Mouse (Mus musculus) frontal cortex, adult 2 months (tissue): ENCODE results near the gene Pex26. TPM values are rescaled to one million over a fixed set of nuclear protein-coding genes. Genes with fewer than 3 reads are reported as not detected.

ENCODE experiments used
- DNase-seq, 2 experiments: peaks; one replicate each; pipeline ENCODE4 v3.0.0; 2022; ENCODE audit warnings: low spot score in 1 of 2; ENCODE audit errors: extremely low spot score in 1 of 2
- polyA plus RNA-seq: library from polyadenylated mRNA; depleted of rRNA; stranded (reverse); fragments of >200 nt; gene quantifications from 2 replicates; pipeline ENCODE4 v1.2.3, GENCODE M21; 2012; rRNA removed

Gene Pex26
- 13.7 and 14.0 TPM in 2 replicates for polyA plus RNA-seq

DNA sequence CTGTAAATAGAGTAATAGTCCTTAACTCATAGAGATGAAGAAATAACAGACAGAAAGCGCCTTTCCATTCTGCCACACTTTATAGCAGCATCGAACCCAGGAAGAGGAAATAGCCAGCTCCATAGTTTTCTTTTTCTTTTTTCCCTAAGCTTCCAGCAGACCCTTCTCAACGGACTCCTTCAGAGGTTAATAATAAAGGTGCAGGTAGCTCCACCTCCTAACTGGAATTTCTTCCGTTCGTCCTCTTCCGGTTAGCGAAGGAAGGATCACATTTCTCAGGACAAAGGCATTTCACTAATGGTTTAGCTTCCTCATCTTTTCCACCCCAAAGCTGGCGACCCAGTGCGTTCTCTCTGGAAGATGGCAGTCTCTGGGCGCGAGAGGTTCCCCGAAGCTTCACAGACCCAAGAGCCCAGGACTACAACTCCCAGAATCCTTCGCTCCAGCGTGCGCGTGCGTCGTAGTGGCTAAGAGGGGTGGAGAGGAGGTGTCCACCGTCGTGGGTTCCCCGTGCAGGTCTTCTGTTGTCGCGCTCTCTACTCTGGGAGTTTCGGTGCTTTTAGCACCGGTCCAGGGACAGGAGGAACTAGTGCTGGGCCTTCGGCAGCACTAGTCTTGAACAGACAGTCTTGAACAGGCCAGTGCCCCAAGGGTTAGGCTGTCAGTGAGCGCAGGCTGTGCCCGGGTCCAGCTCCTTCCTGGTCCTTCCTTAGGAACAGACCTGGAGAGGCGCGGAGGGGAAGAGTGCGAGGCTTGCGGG lies at the start of gene Pex26:
Gene Pex26, plus strand, starts transcription at position 254 of the 760 bp plus-strand sequence.
- DNase-seq, result peak; percentile 88 to 94

DNA sequence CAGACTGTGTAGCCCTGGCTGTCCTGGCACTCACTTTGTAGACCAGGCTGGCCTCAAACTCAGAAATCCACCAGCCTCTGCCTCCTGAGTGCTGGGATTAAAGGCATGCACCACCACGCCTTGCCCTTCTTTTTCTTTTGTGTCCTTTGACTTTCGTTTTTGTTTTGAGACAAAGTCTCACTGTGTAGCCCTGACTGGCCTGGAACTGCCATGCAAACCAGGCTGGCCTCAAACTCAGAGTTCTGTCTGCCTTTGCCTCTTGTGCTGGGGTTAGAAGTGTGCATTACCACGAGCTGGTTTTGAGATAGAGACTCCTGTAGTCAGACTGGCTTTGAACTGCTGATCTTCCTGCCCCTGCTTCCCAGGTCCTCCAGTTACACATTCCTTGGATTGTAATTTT lies 49.2 kb upstream of the Pex26 start:
- DNase-seq, result no peak

DNA sequence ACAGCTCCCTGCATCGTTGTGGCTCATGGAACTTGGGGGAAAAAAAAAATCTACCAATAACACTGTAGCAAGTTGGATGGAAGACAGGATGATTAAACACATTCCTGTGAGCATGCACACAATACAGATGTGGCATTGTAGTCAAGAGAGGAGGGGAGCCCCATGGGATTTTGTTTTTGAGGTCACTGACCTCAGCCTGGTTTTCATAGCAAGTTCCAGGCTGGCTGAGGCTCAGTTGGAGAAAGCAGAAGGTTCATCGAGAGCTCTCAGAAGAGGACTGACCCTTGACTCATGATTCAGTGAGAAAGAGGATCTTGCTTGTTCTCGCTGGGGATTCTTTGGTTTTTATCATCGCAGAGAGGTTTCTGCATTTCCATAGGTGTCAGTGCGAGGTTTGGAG lies 48.6 kb upstream of the Pex26 start:
- DNase-seq, result no peak

DNA sequence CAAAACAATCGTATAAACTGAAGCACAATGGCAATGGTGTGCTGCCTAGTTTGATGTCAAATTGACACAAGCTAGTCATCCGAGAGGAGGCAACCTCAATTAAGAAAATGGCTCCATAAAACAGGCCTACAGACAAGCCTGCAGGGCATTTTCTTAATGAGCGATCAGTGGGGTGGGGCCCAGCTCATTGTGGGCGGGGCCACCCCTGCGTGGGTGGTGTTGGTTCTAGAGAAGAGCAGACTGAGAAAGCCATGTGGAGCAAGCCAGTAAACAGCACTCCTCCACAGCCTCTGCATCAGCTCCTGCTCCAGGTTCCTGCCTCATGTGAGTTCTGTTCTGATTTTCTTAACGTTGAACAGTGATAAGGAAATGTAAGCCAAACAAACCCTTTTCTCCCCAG lies 46.2 kb upstream of the Pex26 start:
- DNase-seq, result no peak

DNA sequence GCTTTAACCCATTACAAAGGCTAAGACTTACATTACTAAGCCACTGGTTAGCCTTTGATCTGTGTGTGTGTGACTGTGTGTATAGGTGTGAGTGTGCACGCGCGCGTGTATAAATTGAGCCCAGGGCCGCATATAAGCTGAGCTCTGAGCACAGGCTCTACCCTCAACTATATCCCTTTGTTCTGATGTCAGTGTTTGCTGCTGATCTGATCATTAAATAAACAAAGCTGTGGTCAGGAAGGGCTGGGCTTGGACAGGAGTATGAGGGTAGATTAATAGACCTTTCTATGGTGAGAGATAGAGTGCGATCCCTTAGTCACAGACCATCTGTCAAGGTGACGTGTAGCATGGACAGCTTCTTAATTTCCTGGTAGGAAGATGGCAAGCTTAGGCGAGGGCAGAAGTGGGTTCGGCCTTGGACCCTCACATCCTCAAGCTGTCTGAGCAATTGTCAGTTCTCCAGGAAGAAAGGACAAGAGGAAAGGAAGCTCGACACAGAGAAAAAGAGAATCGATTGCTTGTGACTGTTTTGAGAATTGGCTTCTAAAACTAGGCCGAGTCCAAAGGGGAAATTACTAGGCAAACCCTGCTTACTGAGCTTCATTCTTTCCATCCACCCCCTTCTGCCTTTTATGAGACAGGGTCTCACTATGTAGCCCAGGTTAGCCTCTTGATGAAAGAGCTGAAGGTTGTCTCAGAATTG lies 45.0 kb upstream of the Pex26 start:
- DNase-seq, result no peak

DNA sequence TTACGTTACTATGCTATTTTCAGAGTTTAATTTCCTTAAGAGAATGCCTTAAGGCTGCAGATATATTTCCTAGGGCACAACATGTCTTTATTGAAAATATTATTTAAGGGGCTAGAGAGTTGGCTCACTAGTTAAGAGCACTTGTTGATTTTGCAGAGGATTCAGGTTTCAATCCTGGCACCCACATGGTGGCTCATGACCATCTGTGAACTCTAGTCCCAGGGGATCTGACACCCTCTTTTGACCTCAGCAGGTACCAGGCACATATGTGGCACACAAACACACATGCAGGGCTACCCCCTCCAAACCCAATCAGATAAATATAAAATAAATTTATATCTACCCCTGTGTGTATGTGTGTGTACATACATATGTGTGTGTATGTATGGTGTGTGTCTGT lies 44.2 kb upstream of the Pex26 start:
- no peak for DNase-seq

DNA sequence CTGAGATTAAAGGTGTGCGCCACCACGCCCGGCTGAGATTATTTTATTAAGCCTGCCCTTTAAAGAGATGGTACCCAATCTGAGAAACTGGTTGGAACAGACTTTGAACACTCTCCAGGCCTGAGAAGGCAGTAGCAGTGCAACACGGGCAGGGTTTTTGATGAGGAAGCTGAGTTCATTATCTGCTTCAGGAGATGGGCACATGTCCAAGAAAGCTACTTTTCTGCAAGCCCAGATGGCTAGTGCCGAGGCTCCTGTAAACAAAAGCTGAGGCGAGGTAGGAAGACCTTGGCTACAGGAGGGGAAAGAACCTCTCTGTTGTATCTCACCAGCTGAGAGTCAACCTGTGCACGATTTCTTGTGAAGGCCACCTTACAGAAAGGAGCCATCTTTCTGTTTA lies 41.2 kb upstream of the Pex26 start:
- no peak for DNase-seq

DNA sequence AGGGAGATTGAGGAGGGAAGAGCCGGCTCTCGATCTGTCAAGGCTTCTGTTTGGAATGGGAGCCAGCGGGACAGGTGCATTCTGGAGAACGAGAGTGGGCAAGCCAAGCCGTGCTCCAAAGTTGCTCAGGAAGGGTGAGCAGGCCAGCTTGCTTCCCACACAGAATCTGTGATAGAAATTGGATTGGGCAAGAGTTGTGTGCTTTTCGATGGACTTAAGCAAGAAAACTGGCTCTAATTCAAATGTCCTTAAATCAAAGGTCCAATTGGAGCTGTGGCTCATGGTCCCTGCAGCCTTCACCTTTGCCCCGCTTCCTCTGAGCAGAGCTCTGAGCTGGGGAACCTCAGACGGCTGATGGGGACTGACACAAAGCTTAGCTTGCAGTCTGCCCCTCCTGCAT lies 40.0 kb upstream of the Pex26 start:
- no peak for DNase-seq

DNA sequence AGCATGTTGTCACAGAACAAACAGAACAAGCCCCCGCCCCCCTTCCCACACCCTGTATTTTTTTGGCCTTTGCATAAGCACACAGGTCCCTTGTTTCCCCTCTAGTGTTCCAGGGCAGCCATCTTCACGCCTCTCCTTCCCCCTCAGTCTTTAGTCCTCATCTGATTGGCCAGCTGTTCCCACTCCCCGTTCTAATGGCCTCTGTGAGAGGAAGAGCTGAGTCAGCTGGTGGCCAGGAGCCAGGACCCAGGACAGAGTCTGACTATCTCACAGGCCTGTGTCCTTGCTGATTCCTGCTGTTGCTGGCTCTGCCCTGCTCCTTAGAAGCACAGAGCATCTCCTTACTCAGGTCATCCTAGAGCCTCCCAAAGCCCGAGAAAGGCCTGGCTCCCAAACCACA lies 39.4 kb upstream of the Pex26 start:
- DNase-seq, result no peak

DNA sequence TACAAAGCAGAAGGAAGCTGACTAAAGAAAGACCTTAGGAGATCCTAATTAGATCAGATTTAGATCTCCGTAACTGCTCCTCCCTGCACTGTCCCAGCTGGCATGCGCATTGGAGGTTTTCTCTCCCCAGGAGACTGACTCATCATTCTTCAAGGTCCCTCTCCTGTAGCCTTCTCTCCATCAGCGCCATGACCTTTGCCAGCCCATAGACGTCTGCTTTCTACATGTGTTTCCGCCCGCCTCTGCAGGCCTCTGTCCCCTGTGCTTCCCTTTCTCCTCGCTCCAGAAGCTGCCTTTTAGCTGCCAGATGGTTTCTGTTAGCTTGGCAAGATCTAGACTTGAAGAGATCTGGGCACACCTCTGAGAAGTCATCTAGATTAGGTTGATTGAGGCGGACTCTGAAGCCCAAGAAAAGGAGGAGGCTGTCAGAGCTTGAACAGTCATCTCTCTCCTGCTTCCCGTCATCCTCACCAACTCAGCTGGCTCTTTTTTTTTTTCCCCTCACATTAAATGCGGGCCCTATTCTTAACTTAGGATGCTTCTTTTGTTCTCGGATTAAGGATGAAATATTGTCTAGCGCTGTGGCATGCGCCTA lies 38.4 kb upstream of the Pex26 start:
- DNase-seq, result no peak

DNA sequence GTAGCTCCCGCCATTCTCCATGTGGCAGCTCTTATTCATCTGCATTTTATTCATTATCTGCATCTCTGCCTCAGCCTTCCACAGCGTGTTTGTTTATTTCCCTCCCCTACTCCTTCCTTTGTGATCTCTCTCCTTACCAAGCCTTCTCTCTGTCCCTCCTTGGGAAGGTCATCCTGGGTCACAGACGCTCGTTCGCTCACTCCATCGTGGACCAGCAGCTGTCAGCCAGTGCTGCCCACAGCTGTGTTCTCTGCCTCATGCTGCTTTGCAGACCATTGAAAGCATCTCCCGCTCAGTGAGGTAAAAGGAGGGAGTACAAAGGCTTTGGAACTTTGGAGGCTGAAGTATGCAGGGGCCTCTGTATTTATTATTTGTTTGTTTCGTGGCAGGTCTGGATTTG lies 37.6 kb upstream of the Pex26 start:
- DNase-seq, result no peak

DNA sequence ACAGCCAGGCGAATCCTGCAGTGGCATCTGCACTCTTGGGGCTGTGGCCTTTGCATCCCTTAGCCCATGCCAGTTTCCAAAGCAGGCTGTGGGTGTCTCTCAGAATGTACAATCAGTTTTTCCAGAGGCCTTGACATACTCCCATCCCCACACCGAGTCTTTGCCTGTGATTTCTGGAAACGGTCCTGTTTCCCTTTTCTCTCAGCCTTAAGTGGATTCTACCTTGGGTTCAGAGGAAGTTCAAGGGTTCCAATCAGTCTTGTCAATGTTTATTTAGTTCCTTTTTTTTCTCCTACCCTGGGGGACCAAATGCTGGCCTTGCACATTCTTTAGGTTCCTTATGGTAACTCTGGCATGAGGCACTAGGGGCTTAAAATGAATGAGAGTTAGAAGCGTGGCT lies 36.7 kb upstream of the Pex26 start:
- no peak for DNase-seq

DNA sequence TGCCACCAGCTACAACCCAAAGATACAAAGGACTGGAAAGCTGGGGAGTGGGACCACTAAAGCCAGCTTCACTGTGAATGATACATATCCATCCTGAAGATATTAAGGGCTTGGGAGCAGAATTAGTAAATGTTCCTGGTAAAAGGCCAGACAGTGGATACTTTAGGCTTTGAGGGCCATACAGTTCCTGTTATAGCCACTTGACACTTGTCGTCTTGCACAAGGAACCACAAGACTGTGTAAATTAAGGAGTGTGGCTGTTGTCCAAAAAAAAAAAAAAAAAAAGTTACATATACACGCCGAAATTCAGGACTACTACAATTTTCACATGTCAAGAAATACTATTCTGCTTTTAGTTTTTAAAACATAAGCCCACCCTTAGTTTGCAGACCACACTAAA lies 35.1 kb upstream of the Pex26 start:
- DNase-seq, result no peak

DNA sequence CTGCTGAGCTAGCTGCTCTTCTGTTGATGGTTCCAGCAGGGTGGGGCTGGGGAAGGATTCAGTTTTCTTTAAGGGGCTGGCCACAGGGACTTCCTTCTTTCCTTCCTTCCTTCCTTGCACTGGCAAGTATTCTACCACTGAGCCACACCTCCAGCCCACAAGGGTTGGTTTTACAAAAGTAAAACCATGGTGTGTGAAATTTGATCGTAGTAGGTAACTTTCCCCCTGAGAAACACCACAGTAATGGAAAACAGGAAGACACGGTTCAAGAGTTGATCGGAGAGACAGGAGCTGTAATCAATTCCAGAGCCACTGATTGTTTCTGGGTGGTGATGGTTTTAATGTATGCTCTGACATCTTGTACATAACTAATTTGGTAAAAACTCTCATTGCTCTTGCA lies 34.0 kb upstream of the Pex26 start:
- no peak for DNase-seq

DNA sequence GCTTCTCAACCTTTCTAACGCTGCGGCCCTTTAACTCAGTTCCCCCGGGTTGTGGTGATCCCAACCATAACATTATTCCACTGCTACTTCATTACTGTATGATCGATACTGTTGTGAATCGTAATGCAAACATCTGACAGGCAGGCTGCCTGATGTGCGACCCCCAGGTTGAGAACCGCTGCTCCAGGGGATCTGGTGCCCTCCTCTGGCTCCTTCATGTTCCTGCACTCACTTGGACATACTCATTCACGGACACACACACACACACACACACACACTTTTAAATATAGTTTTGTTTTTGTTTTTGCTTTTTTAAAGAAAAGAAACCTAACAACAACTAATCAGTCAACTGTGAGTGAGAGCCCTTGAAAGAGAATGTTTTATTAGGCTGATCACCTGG lies 33.3 kb upstream of the Pex26 start:
- DNase-seq, result no peak

DNA sequence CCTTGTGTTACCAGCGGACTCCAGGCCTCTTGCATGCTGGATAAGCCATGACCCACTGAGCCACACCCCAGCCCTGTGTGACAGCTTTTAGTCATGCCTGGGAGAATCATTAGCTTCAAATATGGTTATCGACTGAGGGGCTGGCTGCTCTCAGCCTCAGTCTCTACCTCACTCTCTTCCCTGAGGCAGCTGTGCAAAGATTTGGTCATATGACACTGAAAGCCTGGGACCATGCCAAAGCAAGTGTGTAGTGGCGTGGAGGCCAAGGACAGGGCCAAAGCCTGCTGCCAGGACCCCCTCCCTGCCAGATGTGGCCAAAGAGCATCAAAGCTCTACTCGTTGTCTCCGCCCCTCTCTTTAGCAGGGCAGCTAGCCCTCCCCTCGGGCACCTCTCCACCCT lies 31.7 kb upstream of the Pex26 start:
- no peak for DNase-seq

DNA sequence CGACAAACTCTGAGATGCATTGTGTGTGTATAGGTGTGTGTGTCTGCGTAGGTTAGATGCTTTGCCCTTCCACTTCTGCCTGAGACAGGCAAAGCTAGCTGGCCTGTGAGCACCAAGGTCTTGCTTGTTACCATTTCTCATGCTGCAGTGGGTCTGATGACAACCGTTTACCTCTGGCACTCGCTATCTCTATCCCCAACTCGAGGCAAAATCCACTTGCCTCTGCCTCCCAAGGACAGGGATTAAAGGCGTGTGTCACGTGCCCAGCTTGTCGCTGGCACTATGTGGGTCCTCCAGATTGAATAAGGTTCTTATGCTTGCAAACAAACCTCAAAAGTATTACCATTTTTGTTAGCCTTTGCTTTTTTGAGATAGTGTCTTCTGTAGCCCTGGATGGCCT lies 30.3 kb upstream of the Pex26 start:
- DNase-seq, result no peak

DNA sequence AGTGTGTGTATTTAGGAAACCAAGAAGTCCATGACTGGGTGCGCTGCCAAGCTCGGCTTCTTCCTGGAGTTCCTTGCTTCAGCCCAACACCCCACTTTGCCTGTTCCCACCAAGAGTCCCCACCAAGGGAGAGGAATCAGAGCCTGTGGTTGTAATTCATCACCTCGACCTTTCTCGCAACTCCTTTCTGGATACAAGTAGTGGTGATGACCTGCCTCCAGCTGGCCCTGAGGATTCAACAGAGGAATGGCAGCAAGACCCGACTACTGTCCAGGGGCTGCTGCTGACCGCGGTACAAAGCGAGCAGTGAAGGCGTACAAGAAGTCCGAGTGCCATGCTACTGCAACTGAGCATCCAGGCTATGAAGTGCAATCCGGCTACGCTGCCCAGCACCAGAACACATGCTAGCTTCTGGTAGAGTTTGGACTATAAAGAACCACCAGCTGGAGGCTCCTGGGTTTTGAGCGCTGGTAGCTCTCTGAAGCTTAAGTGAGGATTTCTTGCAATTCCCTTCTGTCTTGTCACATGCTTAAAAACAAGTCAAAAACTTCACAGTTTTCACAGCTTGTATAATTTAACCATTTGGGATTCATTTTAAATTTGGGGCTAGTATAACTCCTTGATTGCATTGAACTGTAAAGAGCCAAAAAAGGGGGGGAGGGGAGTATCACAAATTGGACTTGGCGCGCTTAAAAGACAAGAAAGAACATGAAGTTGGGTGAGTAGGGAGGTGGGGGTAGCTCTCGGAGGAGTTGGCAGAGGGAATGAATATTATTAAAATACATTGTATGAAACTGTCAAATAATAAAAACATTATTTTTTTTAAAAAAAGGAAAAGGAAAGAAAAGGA lies 28.8 kb upstream of the Pex26 start:
- DNase-seq, result peak; percentile 29 to 48

DNA sequence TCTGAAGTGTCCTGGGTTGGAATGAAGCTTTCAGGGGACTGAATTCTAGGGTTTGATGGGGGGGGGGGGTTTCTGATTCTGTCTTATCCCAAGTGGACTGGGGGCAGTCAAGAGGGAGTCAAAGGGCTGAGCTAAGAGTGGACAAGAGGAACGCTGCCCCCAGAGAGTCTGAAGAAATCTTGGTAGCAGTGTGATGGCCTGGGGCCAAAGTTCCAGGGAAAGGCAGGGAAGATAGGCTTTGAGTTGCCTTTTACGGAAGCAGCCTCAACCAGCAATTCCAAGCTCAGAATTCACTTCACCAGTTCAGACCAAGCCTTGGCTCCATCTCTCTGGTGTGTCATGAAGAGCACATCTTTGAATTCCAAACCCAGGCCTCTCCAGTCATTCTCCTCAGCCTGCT lies 27.4 kb upstream of the Pex26 start:
- no peak for DNase-seq

DNA sequence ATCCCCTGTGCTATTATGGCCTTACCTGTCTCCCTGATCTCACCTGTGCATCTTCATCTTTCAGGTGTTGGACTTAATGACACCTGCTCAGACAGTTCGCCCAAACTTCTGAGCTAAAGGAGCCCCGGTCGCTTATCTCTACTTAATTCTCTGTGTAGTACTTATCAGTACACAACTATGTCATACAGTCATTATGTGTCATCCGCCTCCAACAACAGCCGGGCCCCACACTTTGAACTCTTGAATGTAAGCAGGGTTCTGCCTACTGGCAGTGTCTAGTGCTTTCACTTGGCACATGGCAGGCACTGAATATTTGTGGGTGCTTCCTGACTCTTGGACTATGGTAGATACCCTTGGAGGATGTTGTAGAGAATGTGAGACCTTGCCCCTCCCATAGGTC lies 23.9 kb upstream of the Pex26 start:
- no peak for DNase-seq

DNA sequence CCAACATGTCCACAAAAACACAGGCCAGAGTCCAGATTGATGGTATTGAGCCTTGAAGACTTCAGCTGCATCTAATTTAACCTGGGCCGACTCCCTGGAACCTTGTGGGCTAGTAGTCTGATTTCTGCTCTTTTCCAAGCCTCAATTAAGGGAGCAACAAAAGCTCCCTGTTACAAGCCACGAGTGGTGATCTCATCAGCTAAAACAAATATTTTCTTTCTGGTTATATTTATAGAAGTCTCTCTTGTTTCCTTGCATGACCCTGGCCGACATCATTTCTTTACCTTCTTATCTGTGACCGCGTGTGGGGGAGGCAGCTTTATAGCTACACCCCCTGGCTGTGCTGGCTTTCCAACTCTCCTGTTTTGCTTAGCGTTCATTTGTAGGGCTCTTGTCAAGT lies 23.3 kb upstream of the Pex26 start:
- no peak for DNase-seq
